Mouse (Mus musculus): ENCODE measurements around the gene Cab39l.
"Not testable (repeated sequence)": the region's sequence is repeated elsewhere in the genome, so short reads cannot be mapped to it uniquely, and the experiment has no call there.

The Cab39l gene

DNA sequence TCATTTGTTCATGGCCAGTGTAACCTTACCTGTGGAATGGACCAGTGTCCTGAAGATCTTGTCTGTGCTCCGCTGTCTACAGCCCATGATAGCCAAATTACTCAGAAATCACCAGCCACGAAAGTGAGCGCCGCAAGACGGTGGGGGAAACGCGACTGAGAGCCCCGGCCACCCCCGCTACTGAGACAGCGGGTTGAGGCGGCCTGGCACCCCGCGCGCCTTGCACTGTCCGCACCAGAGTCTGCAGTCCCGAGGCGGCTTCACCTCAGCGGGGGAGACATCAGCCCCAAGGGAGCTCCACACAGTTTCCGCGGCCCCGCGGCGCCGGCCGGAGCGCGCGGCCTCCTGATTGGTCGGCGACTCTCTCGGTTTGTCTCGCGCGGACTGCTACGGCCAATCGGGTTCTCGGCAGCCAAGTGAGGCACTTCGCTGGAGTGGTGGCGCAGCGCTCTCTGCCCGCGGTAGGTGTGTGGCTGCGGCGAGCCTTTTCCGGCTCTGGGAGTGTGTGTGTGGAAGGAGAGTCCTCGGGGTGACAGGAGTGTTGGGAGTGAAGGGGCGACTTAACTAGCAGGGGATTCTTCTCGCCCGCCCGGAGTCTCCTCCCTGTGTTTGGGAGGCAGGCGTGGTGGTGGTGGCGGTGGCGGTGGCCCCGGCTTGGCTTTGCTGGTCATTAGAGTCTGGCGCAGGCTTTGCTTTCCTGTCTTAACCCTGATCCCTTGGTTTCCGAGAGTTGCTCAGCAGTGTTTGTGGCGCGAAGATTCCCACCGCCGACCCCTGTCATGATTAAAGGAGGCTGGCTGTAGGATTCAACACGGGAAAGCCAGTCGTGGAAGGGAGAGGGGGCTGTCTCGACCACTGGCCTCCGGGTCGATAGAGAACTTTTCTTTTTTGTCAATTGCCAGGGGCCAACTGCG is at the start of gene Cab39l, which contains the start of gene Setdb2:
Gene Cab39l (plus strand): TSS at position 415 of the 914 bp plus-strand sequence.
Gene Setdb2 (minus strand): TSS at position 327 of the 914 bp plus-strand sequence.
- CTCF ChIA-PET: no interaction called here
- POLR2A ChIA-PET: interaction anchor here (0.6 to 3.4 kb wide), 53 partner anchors 8 to 824 kb away, joined by 3 to 23 read pairs (median 4); partner anchors contain the start of genes Phf11d (in 2 of the 4), Rcbtb1 (in 2 of the 4) and Cdadc1 (in 1 of the 4)

DNA sequence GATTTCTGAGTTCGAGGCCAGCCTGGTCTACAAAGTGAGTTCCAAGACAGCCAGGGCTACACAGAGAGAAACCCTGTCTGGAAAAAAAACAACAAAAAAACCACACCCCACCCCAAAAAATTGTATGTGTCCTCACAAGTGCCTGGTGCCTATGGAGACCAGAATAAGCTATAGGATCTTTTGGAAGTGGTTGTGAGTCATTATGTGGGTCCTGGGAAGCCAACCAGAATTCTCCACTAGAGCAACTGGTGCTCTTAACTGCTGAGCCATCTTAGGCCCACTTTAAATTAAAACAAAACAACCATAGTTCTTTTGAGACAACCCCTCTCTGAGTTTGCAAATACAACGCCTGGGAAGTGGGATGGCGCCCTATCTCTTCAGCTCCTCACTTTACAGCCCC is 45.5 kb upstream of the Cab39l start, which contains the start of gene Phf11c:
Gene Phf11c (minus strand): TSS at position 101 of the 400 bp plus-strand sequence.
- ChIA-PET CTCF (no interaction called here), POLR2A (interaction anchor here in 1 of 4 experiments (0.6 to 0.7 kb wide), 2 partner anchors 25 to 189 kb away, joined by 3 to 4 read pairs; no protein-coding TSS in a partner anchor)

DNA sequence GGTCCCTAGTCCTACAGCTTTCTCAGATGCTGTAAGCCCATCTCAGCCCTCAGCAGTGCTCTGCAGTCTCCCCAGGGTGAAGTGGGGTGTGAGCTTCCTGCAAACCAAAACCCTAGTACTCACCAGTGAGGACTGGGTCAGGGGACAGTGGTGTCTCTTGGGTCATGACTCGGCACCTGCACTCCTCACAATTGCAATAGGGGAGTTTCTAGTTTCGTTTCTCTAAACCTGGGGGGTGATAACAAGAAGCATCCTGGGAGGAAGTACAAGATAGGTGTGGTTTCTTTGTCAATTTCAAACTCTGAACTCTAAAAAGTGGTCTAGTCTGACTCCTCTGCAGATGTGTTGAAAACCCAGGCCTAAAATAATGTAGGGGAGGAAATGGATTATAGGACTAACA is 43.8 kb upstream of the Cab39l start:
- CTCF ChIA-PET: no interaction called here
- POLR2A ChIA-PET: no interaction called here

DNA sequence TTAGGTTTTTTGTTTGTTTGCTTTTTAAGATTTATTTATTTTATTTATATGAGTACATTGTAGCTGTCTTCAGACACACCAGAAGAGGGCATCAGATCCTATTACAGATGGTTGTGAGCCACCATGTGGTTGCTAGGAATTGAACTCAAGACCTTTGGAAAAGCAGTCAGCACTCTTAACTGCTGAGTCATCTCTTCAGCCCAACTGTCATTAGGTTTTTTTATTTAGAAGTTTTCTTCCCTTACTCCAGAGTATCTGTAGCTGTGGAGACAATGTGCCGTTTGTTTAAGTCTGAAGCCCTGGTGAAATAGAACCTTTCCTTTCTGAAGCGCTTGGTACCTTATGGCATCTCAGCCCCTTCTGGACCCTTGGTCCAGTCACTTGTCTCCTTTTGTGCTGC is 25.8 kb upstream of the Cab39l start:
- CTCF ChIA-PET: not testable (repeated sequence)
- POLR2A ChIA-PET: interaction anchor here in 3 of 4 experiments (0.5 to 2.0 kb wide), 4 partner anchors 9 to 580 kb away, joined by 3 to 8 read pairs (median 4); partner anchors contain the start of genes Cab39l (in 1 of the 3) and Setdb2 (in 1 of the 3)

- POLR2A ChIA-PET: no interaction called here
- CTCF ChIA-PET: no interaction called here
Observed at GRCm38 (mm10) chr14:59418171-59418570, 22.6 kb upstream of the Cab39l start.

DNA sequence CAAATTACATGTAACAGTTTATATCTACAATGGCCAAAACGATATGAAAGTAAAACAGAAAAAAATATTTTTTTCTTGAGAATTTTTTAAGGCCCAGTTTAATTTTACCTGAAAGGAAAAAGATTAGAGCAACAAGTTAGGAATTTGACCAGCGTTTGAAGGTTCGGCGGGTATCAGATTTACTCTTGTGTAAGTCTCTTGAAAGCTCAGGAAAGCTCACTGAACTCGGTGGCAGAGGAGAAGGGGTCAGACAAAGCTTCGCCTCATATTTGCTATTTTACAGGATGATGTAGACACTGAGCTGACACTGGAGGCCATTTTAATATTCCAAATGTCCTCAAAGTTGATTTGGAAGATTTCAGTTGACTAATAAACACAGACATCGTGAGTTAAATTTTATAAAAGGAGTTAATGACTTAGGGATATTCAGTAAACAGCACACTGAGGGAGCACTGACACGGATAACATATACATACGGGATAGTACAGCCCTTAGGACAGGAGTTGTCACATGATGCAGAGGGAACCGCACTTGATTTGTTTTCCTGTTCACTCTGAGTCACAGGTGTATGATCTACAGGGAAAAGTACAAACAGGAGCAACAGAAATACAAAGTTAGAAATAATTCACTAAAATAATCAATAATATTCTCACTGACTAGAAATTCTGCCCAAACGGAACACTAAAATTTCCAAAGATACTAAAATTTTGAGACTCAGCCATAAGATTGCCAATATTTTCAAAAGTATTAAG is 17.7 kb upstream of the Cab39l start:
- ChIA-PET CTCF (no interaction called here), POLR2A (no interaction called here)

GRCm38 (mm10) chr14:59430556-59430955 is 10.2 kb upstream of the Cab39l start:
- POLR2A ChIA-PET: interaction anchor here in 2 of 4 experiments (1.6 to 3.8 kb wide), 4 partner anchors 8 to 10 kb away, joined by 3 to 22 read pairs (median 9); partner anchors contain the start of genes Cab39l (in 2 of the 2) and Setdb2 (in 2 of the 2)
- CTCF ChIA-PET: no interaction called here

GRCm38 (mm10) chr14:59433902-59434301 is 6.9 kb upstream of the Cab39l start:
- CTCF ChIA-PET: interaction anchor here in 1 of 4 experiments (0.7 kb wide), 1 partner anchor 125 kb away, joined by 3 read pairs; no protein-coding TSS in a partner anchor
- POLR2A ChIA-PET: interaction anchor here in 2 of 4 experiments (0.7 to 1.2 kb wide), 2 partner anchors 16 to 1275 kb away, joined by 3 read pairs; no protein-coding TSS in a partner anchor

DNA sequence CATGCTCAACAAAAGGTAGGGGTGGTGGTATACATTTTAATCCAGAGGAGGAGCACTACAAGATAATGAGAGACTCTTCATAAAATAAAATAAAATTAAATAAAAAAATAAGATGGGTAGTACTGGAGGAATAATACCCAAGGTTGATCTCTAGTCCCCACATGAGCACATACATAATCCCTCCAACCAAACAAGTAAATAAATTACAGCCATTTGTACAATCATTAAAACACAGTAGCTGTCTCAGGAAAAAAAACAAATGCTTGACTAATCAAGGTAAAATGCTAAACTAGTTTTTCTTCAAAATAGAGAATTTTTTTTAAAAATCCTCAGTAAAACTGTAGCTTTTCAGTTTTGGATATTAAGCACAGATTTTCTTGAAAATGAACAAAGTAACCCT is 5.6 kb upstream of the Cab39l start:
- CTCF ChIA-PET: interaction anchor here in 1 of 4 experiments (0.6 kb wide), 2 partner anchors 398 to 1284 kb away, joined by 3 to 5 read pairs; no protein-coding TSS in a partner anchor
- POLR2A ChIA-PET: interaction anchor here in 2 of 4 experiments (0.6 to 1.3 kb wide), 3 partner anchors 9 to 235 kb away, joined by 3 to 4 read pairs (median 3); no protein-coding TSS in a partner anchor

DNA sequence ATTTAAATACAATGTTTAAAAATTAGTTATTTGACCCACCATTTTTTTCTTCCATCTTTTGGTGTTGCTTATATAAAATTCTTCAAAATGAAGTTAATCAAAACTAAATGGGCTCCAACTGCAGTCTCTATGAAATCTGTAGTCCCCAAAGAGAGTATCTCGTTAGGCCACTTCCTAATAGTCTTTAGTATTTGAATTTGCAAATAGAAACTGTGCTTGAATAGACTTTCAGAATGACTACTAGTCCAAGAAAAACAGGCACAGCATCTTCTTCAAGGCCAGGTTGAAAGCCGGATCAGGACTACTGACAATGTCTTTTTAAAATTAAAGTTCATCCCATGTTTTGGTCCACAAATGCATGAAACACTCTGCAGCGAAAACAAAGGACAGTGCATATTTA is 3.4 kb upstream of the Cab39l start:
- POLR2A ChIA-PET: no interaction called here
- CTCF ChIA-PET: no interaction called here

GRCm38 (mm10) chr14:59438505-59438904 is 2.3 kb upstream of the Cab39l start:
- ChIA-PET POLR2A (no interaction called here), CTCF (no interaction called here)

DNA sequence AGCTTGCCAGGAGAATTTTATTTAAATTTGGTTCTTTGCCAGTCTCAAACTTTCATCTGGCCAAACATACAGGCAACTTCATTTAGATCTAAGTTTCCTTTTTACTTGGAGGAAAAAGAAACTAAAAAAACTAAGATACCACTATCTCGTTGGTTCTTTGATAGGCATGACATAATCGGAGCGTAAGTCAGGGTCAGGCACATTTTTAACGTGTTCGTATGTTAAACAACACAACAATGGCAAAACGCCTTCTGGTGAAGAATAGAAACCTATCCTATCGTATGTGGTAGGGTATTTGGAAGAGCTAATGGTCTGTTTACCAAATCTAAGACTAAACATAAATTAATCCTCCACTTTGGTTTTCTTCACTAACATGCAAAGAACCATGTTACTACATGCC is 733 bp upstream of the Cab39l start:
- POLR2A ChIA-PET: interaction anchor here (0.6 to 3.4 kb wide), 46 partner anchors 7 to 825 kb away, joined by 3 to 23 read pairs (median 4); partner anchors contain the start of genes Rcbtb1 (in 2 of the 4), Cdadc1 (in 1 of the 4) and Phf11d (in 1 of the 4)
- CTCF ChIA-PET: no interaction called here

GRCm38 (mm10) chr14:59441472-59441805 is 667 bp downstream of the Cab39l start:
- ChIA-PET CTCF (no interaction called here), POLR2A (interaction anchor here (0.7 to 3.4 kb wide), 11 partner anchors 11 to 239 kb away, joined by 3 to 23 read pairs (median 4); no protein-coding TSS in a partner anchor)

- CTCF ChIA-PET: no interaction called here
- POLR2A ChIA-PET: interaction anchor here in 1 of 4 experiments (1.4 kb wide), 1 partner anchor 10 kb away, joined by 3 read pairs; no protein-coding TSS in a partner anchor
Observed at GRCm38 (mm10) chr14:59445421-59445820, 4.6 kb downstream of the Cab39l start.

DNA sequence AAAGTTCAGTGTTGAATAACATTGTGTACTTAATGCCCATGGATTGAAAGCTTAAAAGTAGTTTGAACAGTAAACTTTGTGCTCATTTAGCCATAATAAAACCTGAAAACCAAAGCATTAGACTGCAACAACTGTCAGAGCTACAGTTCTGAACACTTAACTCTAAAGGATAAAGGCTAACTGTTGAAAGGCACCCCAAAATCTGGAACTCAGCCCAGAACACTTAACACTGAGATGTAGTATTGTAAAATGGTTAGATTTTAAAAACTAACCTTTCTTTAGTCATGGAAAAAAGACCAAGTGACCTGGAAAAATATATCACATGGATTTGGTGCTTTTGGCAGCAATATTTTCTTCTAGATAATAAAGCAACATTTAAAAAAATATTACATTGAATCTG is 7.2 kb downstream of the Cab39l start:
- CTCF ChIA-PET: no interaction called here

DNA sequence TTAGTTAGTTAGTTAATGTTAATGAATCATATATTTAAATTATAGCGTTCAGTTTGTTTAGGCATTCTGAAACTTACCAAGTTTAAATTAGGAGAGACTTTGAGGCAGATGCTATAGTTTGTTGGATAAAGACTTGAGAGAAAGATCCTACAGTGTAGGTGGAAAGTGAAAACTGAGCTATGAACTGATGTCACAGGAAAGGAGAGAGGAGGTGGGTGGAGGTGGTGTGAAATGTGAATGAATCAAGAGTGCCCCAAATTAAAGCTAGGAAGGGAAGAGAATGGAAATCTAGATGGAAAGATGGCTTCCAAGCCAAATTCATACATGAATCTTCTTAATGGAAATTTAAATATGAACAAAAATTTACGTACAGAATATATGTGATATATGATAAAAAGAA is 25.7 kb downstream of the Cab39l start:
- CTCF ChIA-PET: no interaction called here

More for the DNA sequence above, 7.2 kb downstream of the Cab39l start:
- POLR2A ChIA-PET: interaction anchor here in 1 of 4 experiments (1.5 kb wide), 1 partner anchor 8 kb away, joined by 3 read pairs; no protein-coding TSS in a partner anchor

DNA sequence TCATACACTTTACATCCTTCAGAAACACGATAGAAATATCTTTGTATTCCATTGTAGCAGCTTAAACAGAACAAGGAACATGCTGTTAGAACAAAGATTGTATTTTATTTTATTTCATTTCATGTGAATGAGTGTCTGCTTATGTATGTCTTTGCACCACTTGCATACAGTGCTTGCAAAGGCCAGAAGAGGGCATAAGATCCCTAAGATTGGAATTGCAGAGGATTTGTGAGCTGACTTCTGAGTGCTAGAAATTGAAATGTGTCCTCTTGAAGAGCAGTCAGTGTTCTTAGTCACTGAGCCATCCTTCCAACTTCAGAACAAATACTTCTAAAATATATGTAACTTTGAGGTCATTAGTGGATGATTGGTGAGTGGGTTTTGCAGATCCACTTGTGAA is 27.0 kb downstream of the Cab39l start:
- ChIA-PET POLR2A (interaction anchor here in 2 of 4 experiments (0.8 to 2.5 kb wide), 3 partner anchors 16 to 85 kb away, joined by 3 to 8 read pairs (median 4); partner anchors contain the start of genes Cab39l (in 1 of the 2) and Setdb2 (in 1 of the 2)), CTCF (interaction anchor here (0.5 to 1.0 kb wide), 9 partner anchors 70 to 1397 kb away, joined by 3 to 7 read pairs (median 4); partner anchors contain the start of genes Cdadc1 (in 1 of the 4) and Fgf9 (in 1 of the 4))

More for the DNA sequence above, 25.7 kb downstream of the Cab39l start:
- POLR2A ChIA-PET: interaction anchor here in 1 of 4 experiments (2.5 kb wide), 1 partner anchor 26 kb away, joined by 8 read pairs; the partner anchor contains the start of genes Cab39l and Setdb2

DNA sequence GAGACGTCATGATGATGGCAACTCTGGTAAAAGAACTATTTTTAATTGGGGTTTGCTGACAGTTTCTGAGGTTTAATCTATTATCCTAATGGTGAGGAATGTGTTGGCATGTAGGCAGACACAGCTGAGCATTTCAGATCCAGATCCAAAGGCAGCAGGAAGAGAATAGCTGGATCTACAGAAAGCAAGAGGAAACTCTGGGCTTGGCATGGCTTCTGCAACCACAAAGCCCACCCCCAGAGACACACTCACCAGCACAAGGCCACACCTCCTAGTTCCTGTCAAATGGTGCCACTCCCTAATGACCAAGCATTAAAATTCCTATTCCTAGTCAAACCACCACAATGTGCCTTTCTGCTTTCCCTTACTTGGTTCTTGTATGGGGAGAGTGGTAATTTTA is 30.0 kb downstream of the Cab39l start:
- ChIA-PET CTCF (interaction anchor here in 1 of 4 experiments (0.6 kb wide), 1 partner anchor 86 kb away, joined by 3 read pairs; no protein-coding TSS in a partner anchor), POLR2A (no interaction called here)

Measured in embryonic stem cell, embryonic (primary cell).